Mouse (Mus musculus): Measurements from ENCODE around the gene Nedd4.

DNA sequence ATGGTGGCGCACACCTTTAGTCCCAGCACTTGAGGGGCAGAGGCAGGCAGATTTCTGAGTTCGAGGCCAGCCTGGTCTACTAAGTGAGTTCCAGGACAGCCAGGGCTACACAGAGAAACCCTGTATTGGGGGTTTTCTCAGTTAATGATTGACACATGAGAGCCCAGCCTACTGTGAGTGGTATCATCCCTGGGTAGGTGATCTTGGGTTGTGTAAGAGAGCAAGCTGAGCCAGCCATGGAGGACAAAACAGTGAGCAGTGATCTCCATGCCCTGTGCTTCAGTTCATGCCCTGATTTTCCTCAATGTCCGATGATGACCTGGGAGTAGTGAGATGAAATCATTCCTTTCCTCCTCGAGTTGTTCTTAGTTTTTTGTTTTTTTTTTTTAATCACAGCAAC, 112.9 kb downstream of the Nedd4 start:
- no peak for TF ChIP-seq POLR2A (IDR thresholded peaks at IDR 0.05; ENCODE audit: low read depth, low read length)
- TF ChIP-seq CTCF (IDR thresholded peaks at IDR 0.05; ENCODE audit: extremely low read depth, insufficient read length, insufficient replicate concordance, low read depth, low read length): no peak
